Mouse (Mus musculus): ENCODE results near the gene Zfp976. TPM values are rescaled to one million over a fixed set of nuclear protein-coding genes. Genes with fewer than 3 reads are reported as not detected.
"Not testable (repeated sequence)": the region's sequence is repeated elsewhere in the genome, so short reads cannot be mapped to it uniquely, and the experiment has no call there.

Gene Zfp976
- polyA plus RNA-seq (2015; fragmentation: Nextera tagmentation; extraction: Ambion mirVana) = 2.0 and 2.1 TPM in 2 replicates

- WGBS = 3% methylated on average over 25 of the region's 25 CpGs
- Histone ChIP-seq H3K9ac (replicated peaks; ENCODE audit: low read depth) (peak within 1 kb of the TSS; percentile 44; the same call in 1 of the 2 replicates), H3K4me3 (ENCODE audit: low read depth, low read length) (peak within 1 kb of the TSS; percentile 41), H3K4me2 (replicated peaks; ENCODE audit: low read depth, low read length) (peak within 1 kb of the TSS; percentile 52)
- not testable (repeated sequence) for H3K9me3 ChIP-seq (ENCODE audit: low read length); H3K36me3 ChIP-seq (ENCODE audit: insufficient read depth, low read length); H3K27me3 ChIP-seq (replicated peaks; ENCODE audit: insufficient read depth, low read length); H3K4me1 ChIP-seq (ENCODE audit: insufficient read depth, low read depth, low read length); H3K27ac ChIP-seq (ENCODE audit: low read length)
- DNase-seq (ENCODE audit: low spot score) = peak; percentile 73
- peak; percentile 98 for ATAC-seq
Measured at GRCm38 (mm10) chr7:42642152-42643115, at the start of gene Zfp976. Gene Zfp976 (minus strand): TSS chr7:42642588.

GRCm38 (mm10) chr7:42680081-42680480 lies 37.7 kb upstream of the Zfp976 start:
- not testable (repeated sequence) for H3K36me3 ChIP-seq (ENCODE audit: insufficient read depth, low read length); H3K9me3 ChIP-seq (ENCODE audit: low read length); H3K27me3 ChIP-seq (replicated peaks; ENCODE audit: insufficient read depth, low read length); H3K4me1 ChIP-seq (ENCODE audit: insufficient read depth, low read depth, low read length); H3K27ac ChIP-seq (ENCODE audit: low read length); H3K4me3 ChIP-seq (ENCODE audit: low read depth, low read length); H3K9ac ChIP-seq (replicated peaks; ENCODE audit: low read depth); DNase-seq (ENCODE audit: low spot score); H3K4me2 ChIP-seq (replicated peaks; ENCODE audit: low read depth, low read length); ATAC-seq
- WGBS = 91% methylated on average over 6 of the region's 6 CpGs

- not testable (repeated sequence) for H3K9ac ChIP-seq (replicated peaks; ENCODE audit: low read depth); H3K27ac ChIP-seq (ENCODE audit: low read length); H3K4me1 ChIP-seq (ENCODE audit: insufficient read depth, low read depth, low read length); H3K4me2 ChIP-seq (replicated peaks; ENCODE audit: low read depth, low read length); H3K36me3 ChIP-seq (ENCODE audit: insufficient read depth, low read length); ATAC-seq; DNase-seq (ENCODE audit: low spot score); H3K4me3 ChIP-seq (ENCODE audit: low read depth, low read length); H3K27me3 ChIP-seq (replicated peaks; ENCODE audit: insufficient read depth, low read length); H3K9me3 ChIP-seq (ENCODE audit: low read length)
Measured at GRCm38 (mm10) chr7:42679646-42680045, 37.3 kb upstream of the Zfp976 start.

GRCm38 (mm10) chr7:42660140-42660539 lies 17.8 kb upstream of the Zfp976 start:
- H3K9ac ChIP-seq (replicated peaks; ENCODE audit: low read depth); H3K36me3 ChIP-seq (ENCODE audit: insufficient read depth, low read length); H3K27ac ChIP-seq (ENCODE audit: low read length); H3K4me1 ChIP-seq (ENCODE audit: insufficient read depth, low read depth, low read length); ATAC-seq; DNase-seq (ENCODE audit: low spot score); H3K9me3 ChIP-seq (ENCODE audit: low read length); H3K4me2 ChIP-seq (replicated peaks; ENCODE audit: low read depth, low read length); H3K27me3 ChIP-seq (replicated peaks; ENCODE audit: insufficient read depth, low read length); H3K4me3 ChIP-seq (ENCODE audit: low read depth, low read length): not testable (repeated sequence)
- 76% methylated on average over 4 of the region's 5 CpGs for WGBS

GRCm38 (mm10) chr7:42655211-42655610 lies 12.8 kb upstream of the Zfp976 start:
- ATAC-seq = not testable (repeated sequence)
- 73% methylated on average over 2 of the region's 2 CpGs for WGBS

GRCm38 (mm10) chr7:42643120-42643620 lies 782 bp upstream of the Zfp976 start:
- not testable (repeated sequence) for H3K36me3 ChIP-seq (ENCODE audit: insufficient read depth, low read length); H3K9me3 ChIP-seq (ENCODE audit: low read length); H3K27ac ChIP-seq (ENCODE audit: low read length); H3K4me1 ChIP-seq (ENCODE audit: insufficient read depth, low read depth, low read length); H3K27me3 ChIP-seq (replicated peaks; ENCODE audit: insufficient read depth, low read length); DNase-seq (ENCODE audit: low spot score)
- 22% methylated on average over 3 of the region's 3 CpGs for WGBS
- ATAC-seq = peak; percentile 43; the same call in 1 of the 2 replicates
- Histone ChIP-seq H3K4me3 (ENCODE audit: low read depth, low read length) (peak overlapping the region; percentile 41; the same call in 1 of the 2 replicates), H3K4me2 (replicated peaks; ENCODE audit: low read depth, low read length) (peak overlapping the region; percentile 52), H3K9ac (replicated peaks; ENCODE audit: low read depth) (0 out of 2 replicates have a peak overlapping the region, but pooled peaks have one; percentile 23)

More at GRCm38 (mm10) chr7:42655211-42655610, 12.8 kb upstream of the Zfp976 start:
- not testable (repeated sequence) for DNase-seq (ENCODE audit: low spot score); H3K27me3 ChIP-seq (replicated peaks; ENCODE audit: insufficient read depth, low read length); H3K4me3 ChIP-seq (ENCODE audit: low read depth, low read length); H3K27ac ChIP-seq (ENCODE audit: low read length); H3K4me2 ChIP-seq (replicated peaks; ENCODE audit: low read depth, low read length); H3K36me3 ChIP-seq (ENCODE audit: insufficient read depth, low read length); H3K9ac ChIP-seq (replicated peaks; ENCODE audit: low read depth); H3K4me1 ChIP-seq (ENCODE audit: insufficient read depth, low read depth, low read length); H3K9me3 ChIP-seq (ENCODE audit: low read length)

- ATAC-seq; H3K27me3 ChIP-seq (replicated peaks; ENCODE audit: insufficient read depth, low read length); H3K4me1 ChIP-seq (ENCODE audit: insufficient read depth, low read depth, low read length); H3K4me3 ChIP-seq (ENCODE audit: low read depth, low read length); H3K9ac ChIP-seq (replicated peaks; ENCODE audit: low read depth); H3K27ac ChIP-seq (ENCODE audit: low read length); H3K9me3 ChIP-seq (ENCODE audit: low read length); H3K4me2 ChIP-seq (replicated peaks; ENCODE audit: low read depth, low read length); H3K36me3 ChIP-seq (ENCODE audit: insufficient read depth, low read length); DNase-seq (ENCODE audit: low spot score): not testable (repeated sequence)
Measured at GRCm38 (mm10) chr7:42631031-42631430, 11.4 kb downstream of the Zfp976 start.

- H3K9me3 ChIP-seq (ENCODE audit: low read length); ATAC-seq; H3K27me3 ChIP-seq (replicated peaks; ENCODE audit: insufficient read depth, low read length); H3K36me3 ChIP-seq (ENCODE audit: insufficient read depth, low read length); H3K4me1 ChIP-seq (ENCODE audit: insufficient read depth, low read depth, low read length); H3K4me3 ChIP-seq (ENCODE audit: low read depth, low read length); H3K9ac ChIP-seq (replicated peaks; ENCODE audit: low read depth); DNase-seq (ENCODE audit: low spot score); H3K4me2 ChIP-seq (replicated peaks; ENCODE audit: low read depth, low read length); H3K27ac ChIP-seq (ENCODE audit: low read length): not testable (repeated sequence)
Measured at GRCm38 (mm10) chr7:42595666-42596065, 46.7 kb downstream of the Zfp976 start.

- H3K27me3 ChIP-seq (replicated peaks; ENCODE audit: insufficient read depth, low read length); DNase-seq (ENCODE audit: low spot score); ATAC-seq; H3K4me1 ChIP-seq (ENCODE audit: insufficient read depth, low read depth, low read length); H3K9ac ChIP-seq (replicated peaks; ENCODE audit: low read depth); H3K27ac ChIP-seq (ENCODE audit: low read length); H3K4me3 ChIP-seq (ENCODE audit: low read depth, low read length); H3K9me3 ChIP-seq (ENCODE audit: low read length); H3K4me2 ChIP-seq (replicated peaks; ENCODE audit: low read depth, low read length); H3K36me3 ChIP-seq (ENCODE audit: insufficient read depth, low read length): not testable (repeated sequence)
- WGBS = 91% methylated on average over 11 of the region's 11 CpGs
Measured at GRCm38 (mm10) chr7:42592413-42592812, 50.0 kb downstream of the Zfp976 start, which contains the start of gene Zfp977. Gene Zfp977 (minus strand): TSS chr7:42592547.
